Mouse (Mus musculus) intestine, embryonic 14.5 days (tissue): Measurements from ENCODE around the gene Senp1. TPM values are rescaled to one million over a fixed set of nuclear protein-coding genes. Genes with fewer than 3 reads are reported as not detected.

Experiments used
- ATAC-seq: fragments of 200-750 bp; cut with Nextera tagmentation; replicated peaks from 2 replicates; pipeline ENCODE4 v1.8.0; 2017; ENCODE audit warnings: low read depth, moderate number of reproducible peaks, moderate TSS enrichment, moderate library complexity; ENCODE audit not compliant: low FRiP score, low TSS enrichment
- DNase-seq: peaks from one replicate; pipeline ENCODE4 v3.0.0-alpha.2; 2018; ENCODE audit warnings: low spot score
- H3K27ac ChIP-seq: fragments of 300-500 bp; sonication (generic); 2 replicates; pipeline ENCODE4 v1.5.1; 2014; ENCODE audit warnings: low read depth, mild to moderate bottlenecking, control low read depth
- H3K27me3 ChIP-seq: fragments of 300-500 bp; sonication (generic); replicated peaks from 2 replicates; pipeline ENCODE4 v1.6.1; 2014; ENCODE audit warnings: low read length, control low read depth; ENCODE audit not compliant: control insufficient read depth, insufficient read depth
- H3K36me3 ChIP-seq: fragments of 300-500 bp; sonication (generic); 2 replicates; pipeline ENCODE4 v1.6.1; 2014; ENCODE audit warnings: low read length, control low read depth; ENCODE audit not compliant: control insufficient read depth, insufficient read depth
- H3K4me1 ChIP-seq: fragments of 300-500 bp; sonication (generic); replicated peaks from 2 replicates; pipeline ENCODE4 v1.6.1; 2014; ENCODE audit warnings: low read length, control low read depth, mixed read lengths; ENCODE audit not compliant: control insufficient read depth, insufficient read depth
- H3K4me2 ChIP-seq: fragments of 300-500 bp; sonication (generic); 2 replicates; pipeline ENCODE4 v1.6.1; 2014; ENCODE audit warnings: low read length
- H3K4me3 ChIP-seq: fragments of 300-500 bp; sonication (generic); 2 replicates; pipeline ENCODE4 v1.5.1; 2014; ENCODE audit warnings: low read depth, low read length, control low read depth, mixed read lengths
- H3K9ac ChIP-seq: fragments of 300-500 bp; sonication (generic); 2 replicates; pipeline ENCODE4 v1.6.1; 2014; ENCODE audit warnings: mild to moderate bottlenecking, low read length
- H3K9me3 ChIP-seq: fragments of 300-500 bp; sonication (generic); 2 replicates; pipeline ENCODE4 v1.6.1; 2016; ENCODE audit warnings: low read length, control low read depth; ENCODE audit not compliant: control insufficient read depth
- WGBS: fragments of 180-500 bp; shearing (Covaris S2); extraction: QIAGEN DNeasy Blood & Tissue Kit; methylation state at CpG from one replicate; pipeline ENCODE4 v1.1.7; 2014; 5-methylcytosine and 5-hydroxymethylcytosine counted together
- polyA plus RNA-seq: library from polyadenylated mRNA; unstranded; fragments of >200 nt; fragmentation: Nextera tagmentation; extraction: Ambion mirVana; gene quantifications from 2 replicates; pipeline ENCODE4 v1.2.1, GENCODE M21; 2014

Gene Senp1
- polyA plus RNA-seq, 1 experiment from 2014 or later = 36.3 TPM

- H3K9me3 ChIP-seq = no peaks in the 10 kb centered on the region
- no peak overlapping the region for H3K9ac ChIP-seq
- no peak overlapping the region for H3K4me2 ChIP-seq
- no peak overlapping the region for H3K4me3 ChIP-seq
- no peaks in the 10 kb centered on the region for H3K36me3 ChIP-seq
- no peak overlapping the region for H3K27ac ChIP-seq
- 0 out of 2 replicates have a peak, but pooled peaks cover 2% of the 10 kb centered on the region for H3K4me1 ChIP-seq
- 89% methylated on average over 6 of the region's 6 CpGs for WGBS
- no peak for ATAC-seq
- no peak for DNase-seq
- H3K27me3 ChIP-seq = no peaks in the 10 kb centered on the region
These were observed 8.9 kb upstream of the Senp1 start for GRCm38 (mm10) chr15:98102401-98102800.

GRCm38 (mm10) chr15:98098519-98098918 is 5.0 kb upstream of the Senp1 start:
- H3K36me3 ChIP-seq = no peaks in the 10 kb centered on the region
- 0 out of 2 replicates have a peak, but pooled peaks cover 3% of the 10 kb centered on the region for H3K4me1 ChIP-seq
- no peak for ATAC-seq
- no peaks in the 10 kb centered on the region for H3K27me3 ChIP-seq
- 85% methylated on average over 9 of the region's 9 CpGs for WGBS
- H3K9ac ChIP-seq = no peak overlapping the region
- no peak overlapping the region for H3K27ac ChIP-seq
- no peaks in the 10 kb centered on the region for H3K9me3 ChIP-seq
- no peak overlapping the region for H3K4me3 ChIP-seq
- no peak overlapping the region for H3K4me2 ChIP-seq
- DNase-seq = no peak

- Histone ChIP-seq H3K4me3 (no peak overlapping the region), H3K27ac (no peak overlapping the region), H3K4me1 (peaks cover 8% of the 10 kb centered on the region; the same call in 1 of the 2 replicates), H3K9me3 (no peaks in the 10 kb centered on the region), H3K4me2 (no peak overlapping the region), H3K36me3 (no peaks in the 10 kb centered on the region), H3K9ac (no peak overlapping the region), H3K27me3 (no peaks in the 10 kb centered on the region)
- no peak for DNase-seq
- no peak for ATAC-seq
- 50% methylated on average over 3 of the region's 3 CpGs for WGBS
These were observed 3.4 kb upstream of the Senp1 start for GRCm38 (mm10) chr15:98096957-98097356.

GRCm38 (mm10) chr15:98094905-98095304 is 1.4 kb upstream of the Senp1 start:
- Histone ChIP-seq H3K36me3 (no peaks in the 10 kb centered on the region), H3K27ac (no peak overlapping the region), H3K4me1 (peaks cover 16% of the 10 kb centered on the region), H3K27me3 (no peaks in the 10 kb centered on the region), H3K4me2 (no peak overlapping the region), H3K9me3 (no peaks in the 10 kb centered on the region), H3K4me3 (no peak overlapping the region), H3K9ac (no peak overlapping the region)
- no peak for DNase-seq
- 87% methylated on average over 12 of the region's 12 CpGs for WGBS
- no peak for ATAC-seq

GRCm38 (mm10) chr15:98092372-98093120 is 998 bp downstream of the Senp1 start, which contains the start of gene Pfkm:
TSS of gene Pfkm (plus strand) at chr15:98092589.
- Histone ChIP-seq H3K4me2 (peak within 1 kb of the TSS; percentile 66), H3K27me3 (no peaks in the 10 kb centered on the region), H3K9ac (peak within 1 kb of the TSS; percentile 90), H3K9me3 (no peaks in the 10 kb centered on the region), H3K4me3 (peak within 1 kb of the TSS; percentile 95), H3K4me1 (peaks cover 16% of the 10 kb centered on the region), H3K36me3 (peaks cover 12% of the 10 kb centered on the region), H3K27ac (peak within 1 kb of the TSS; percentile 93)
- WGBS = under 1% methylated on average over 26 of the region's 30 CpGs
- ATAC-seq (peak; percentile 47; the same call in 1 of the 2 replicates), DNase-seq (no peak)

- H3K9ac ChIP-seq = peak overlapping the region; percentile 90
- DNase-seq (no peak), ATAC-seq (no peak)
- peak overlapping the region; percentile 66 for H3K4me2 ChIP-seq
- H3K27ac ChIP-seq = no peak overlapping the region
- 16% methylated on average over 4 of the region's 4 CpGs for WGBS
- no peaks in the 10 kb centered on the region for H3K27me3 ChIP-seq
- H3K4me1 ChIP-seq = peaks cover 16% of the 10 kb centered on the region
- peaks cover 18% of the 10 kb centered on the region for H3K36me3 ChIP-seq
- peak overlapping the region; percentile 95 for H3K4me3 ChIP-seq
- H3K9me3 ChIP-seq = no peaks in the 10 kb centered on the region
These were observed 1.7 kb downstream of the Senp1 start for GRCm38 (mm10) chr15:98091841-98092240.

- WGBS = 73% methylated on average over 9 of the region's 9 CpGs
- no peaks in the 10 kb centered on the region for H3K27me3 ChIP-seq
- no peak overlapping the region for H3K9ac ChIP-seq
- H3K27ac ChIP-seq = no peak overlapping the region
- H3K4me1 ChIP-seq = peaks cover 16% of the 10 kb centered on the region
- DNase-seq = no peak
- H3K4me2 ChIP-seq = no peak overlapping the region
- ATAC-seq = no peak
- H3K36me3 ChIP-seq = peaks cover 39% of the 10 kb centered on the region
- H3K4me3 ChIP-seq = no peak overlapping the region
- H3K9me3 ChIP-seq = no peaks in the 10 kb centered on the region
These were observed 3.9 kb downstream of the Senp1 start for GRCm38 (mm10) chr15:98089421-98090183.

- H3K4me2 ChIP-seq = no peak overlapping the region
- DNase-seq (no peak), ATAC-seq (no peak)
- no peaks in the 10 kb centered on the region for H3K27me3 ChIP-seq
- peaks cover 45% of the 10 kb centered on the region for H3K36me3 ChIP-seq
- H3K9me3 ChIP-seq = no peaks in the 10 kb centered on the region
- H3K4me3 ChIP-seq = no peak overlapping the region
- H3K27ac ChIP-seq = no peak overlapping the region
- WGBS = 88% methylated on average over 1 of the region's 1 CpGs
- H3K4me1 ChIP-seq = peaks cover 15% of the 10 kb centered on the region
- H3K9ac ChIP-seq = no peak overlapping the region
These were observed 4.7 kb downstream of the Senp1 start for GRCm38 (mm10) chr15:98088889-98089288.
